ENCODE assay signal across 28 mouse cellular contexts in genomic region chr1:84087957-84088356, GRCm38 (mm10).
DNase-seq lines count a peak whose midpoint lies in the region; ATAC-seq lines count a peak whose summit lies in the region.
"Had no signal": no experiment of that assay in that cellular context is flagged by ENCODE, and none has a peak within 500 bp of the region (broad histone marks: within the 10 kb centered on the region; RNA-seq: fewer than 3 reads in every experiment).

No protein-coding gene starts in this region.

- no peaks in the 10 kb centered on the region for H3K27me3 ChIP-seq in forebrain, embryonic 14.5 days (replicated peaks; ENCODE audit: control insufficient read depth, insufficient read depth, low read length)
- H3K27me3 ChIP-seq in forebrain, embryonic 10.5 days (ENCODE audit: poor library complexity, severe bottlenecking): no peaks in the 10 kb centered on the region
- H3K27me3 ChIP-seq in kidney, embryonic 15.5 days: no peaks in the 10 kb centered on the region
- H3K27me3 ChIP-seq: heart, embryonic 15.5 days; intestine, embryonic 15.5 days; limb, embryonic 12.5 days; liver, embryonic 15.5 days; lung, embryonic 15.5 days; midbrain, embryonic 12.5 days; neural tube, embryonic 12.5 days had no signal

- ATAC-seq in forebrain, embryonic 14.5 days: no peak
- ATAC-seq in kidney, embryonic 15.5 days (replicated peaks; ENCODE audit: low FRiP score): 0 out of 2 replicates have a peak, but pooled peaks have one; percentile 60
- ATAC-seq: activated CD4-positive, CD25-positive, alpha-beta regulatory T cell, adult 4 months; CD4-positive, CD25-positive, alpha-beta regulatory T cell, adult 4 months; hindbrain, postnatal 0 days; intestine, embryonic 15.5 days had no signal

- H3K9ac ChIP-seq in forebrain, embryonic 14.5 days (ENCODE audit: low read length): no peak overlapping the region
- no peak overlapping the region for H3K9ac ChIP-seq in kidney, embryonic 15.5 days
- H3K9ac ChIP-seq: heart, embryonic 15.5 days; intestine, embryonic 15.5 days; limb, embryonic 12.5 days; liver, embryonic 15.5 days; lung, embryonic 15.5 days; midbrain, embryonic 12.5 days; neural tube, embryonic 12.5 days had no signal

- no peaks in the 10 kb centered on the region for H3K36me3 ChIP-seq in forebrain, embryonic 14.5 days (ENCODE audit: control insufficient read depth, insufficient read depth, low read length)
- no peaks in the 10 kb centered on the region for H3K36me3 ChIP-seq in forebrain, embryonic 10.5 days (replicated peaks)
- no peaks in the 10 kb centered on the region for H3K36me3 ChIP-seq in kidney, embryonic 15.5 days
- H3K36me3 ChIP-seq: heart, embryonic 10.5 days; heart, embryonic 15.5 days; intestine, embryonic 15.5 days; limb, embryonic 12.5 days; liver, embryonic 15.5 days; lung, embryonic 15.5 days; midbrain, embryonic 12.5 days; neural tube, embryonic 12.5 days had no signal

- 80% methylated on average over 2 of the region's 2 CpGs for WGBS in forebrain, embryonic 14.5 days
- WGBS in forebrain, embryonic 10.5 days: 62% methylated on average over 2 of the region's 2 CpGs
- WGBS in kidney, embryonic 15.5 days: 32% methylated on average over 2 of the region's 2 CpGs

- H3K4me3 ChIP-seq in forebrain, embryonic 14.5 days (ENCODE audit: low read depth, low read length): no peak overlapping the region
- H3K4me3 ChIP-seq in forebrain, embryonic 10.5 days: no peak overlapping the region
- H3K4me3 ChIP-seq in kidney, embryonic 15.5 days (replicated peaks): no peak overlapping the region
- H3K4me3 ChIP-seq: heart, embryonic 10.5 days; heart, embryonic 15.5 days; intestine, embryonic 15.5 days; limb, embryonic 12.5 days; liver, embryonic 15.5 days; lung, embryonic 15.5 days; midbrain, embryonic 12.5 days; myocyte; neural tube, embryonic 12.5 days had no signal

- H3K4me2 ChIP-seq in forebrain, embryonic 14.5 days (ENCODE audit: low read length): no peak overlapping the region
- no peak overlapping the region for H3K4me2 ChIP-seq in kidney, embryonic 15.5 days
- H3K4me2 ChIP-seq: heart, embryonic 15.5 days; intestine, embryonic 15.5 days; limb, embryonic 12.5 days; liver, embryonic 15.5 days; lung, embryonic 15.5 days; midbrain, embryonic 12.5 days; neural tube, embryonic 12.5 days had no signal

- intact Hi-C loops in left cerebral cortex, postnatal 36 days (cut with DNase I): no loop called here

- DNase-seq in forebrain, embryonic 14.5 days (ENCODE audit: low spot score): no peak
- no peak for DNase-seq in forebrain, embryonic 10.5 days (ENCODE audit: extremely low spot score, low spot score)
- no peak for DNase-seq in kidney, postnatal 14 days
- peak; percentile 34 for DNase-seq in embryo, embryonic 10.5 days (ENCODE audit: low spot score)
- peak; percentile 18 for DNase-seq in mesoderm, embryonic 11.5 days (ENCODE audit: low read depth, low spot score)
- DNase-seq in left cerebral cortex, postnatal 36 days (ENCODE audit: low spot score in 2 of 2): no peak
- DNase-seq: adrenal gland, adult 2 months; adrenal gland, postnatal 36 days; cerebellum, adult 2 months; cerebellum, postnatal 14 days; gastrocnemius, postnatal 10 days; kidney, adult 9 months; right cerebral cortex, adult 18-20 months; spleen, adult 18-20 months; thymus, postnatal 14 days had no signal

- peaks cover 16% of the 10 kb centered on the region for H3K4me1 ChIP-seq in forebrain, embryonic 14.5 days (ENCODE audit: control insufficient read depth, insufficient read depth, low read length)
- no peaks in the 10 kb centered on the region for H3K4me1 ChIP-seq in forebrain, embryonic 10.5 days
- H3K4me1 ChIP-seq in kidney, embryonic 15.5 days: 0 out of 2 replicates have a peak, but pooled peaks cover 3% of the 10 kb centered on the region
- H3K4me1 ChIP-seq: heart, embryonic 10.5 days; heart, embryonic 15.5 days; intestine, embryonic 15.5 days; limb, embryonic 12.5 days; liver, embryonic 15.5 days; lung, embryonic 15.5 days; neural tube, embryonic 12.5 days had no signal

- H3K27ac ChIP-seq in forebrain, embryonic 14.5 days (ENCODE audit: low read depth, low read length): peak overlapping the region; percentile 35; the same call in 1 of the 2 replicates
- H3K27ac ChIP-seq in forebrain, embryonic 10.5 days: no peak overlapping the region
- H3K27ac ChIP-seq in kidney, embryonic 15.5 days: peak overlapping the region; percentile 7; the same call in 1 of the 2 replicates
- H3K27ac ChIP-seq: heart, embryonic 10.5 days; heart, embryonic 15.5 days; hindbrain, postnatal 0 days; intestine, embryonic 15.5 days; limb, embryonic 12.5 days; liver, embryonic 15.5 days; lung, embryonic 15.5 days; midbrain, embryonic 12.5 days; neural tube, embryonic 12.5 days had no signal

- H3K9me3 ChIP-seq in forebrain, embryonic 14.5 days (replicated peaks; ENCODE audit: control insufficient read depth, low read length): no peaks in the 10 kb centered on the region
- H3K9me3 ChIP-seq in forebrain, embryonic 10.5 days: no peaks in the 10 kb centered on the region
- H3K9me3 ChIP-seq in kidney, embryonic 15.5 days (replicated peaks): no peaks in the 10 kb centered on the region
- H3K9me3 ChIP-seq: heart, embryonic 10.5 days; heart, embryonic 15.5 days; intestine, embryonic 15.5 days; limb, embryonic 12.5 days; liver, embryonic 15.5 days; lung, embryonic 15.5 days; midbrain, embryonic 12.5 days; neural tube, embryonic 12.5 days had no signal

Comparison
In these comparisons a context has a peak if more than half of its experiments do, and no peak if none do; other contexts are left out.
1. DNase-seq: peak in embryo, embryonic 10.5 days (single experiment) and mesoderm, embryonic 11.5 days (single experiment); none in forebrain, embryonic 14.5 days (single experiment), forebrain, embryonic 10.5 days (single experiment), kidney, postnatal 14 days (single experiment) and left cerebral cortex, postnatal 36 days (0 of 2).